In genomic region chr1:136362567-136362966, GRCm38 (mm10) we compare ENCODE assay signal across 12 mouse cellular contexts. TPM values are rescaled to one million over a fixed set of nuclear protein-coding genes. Genes with fewer than 3 reads are reported as not detected.
DNase-seq lines count a peak whose midpoint lies in the region; ATAC-seq and TF ChIP-seq lines count a peak whose summit lies in the region.
"Had no signal": no experiment of that assay in that cellular context is flagged by ENCODE, and none has a peak within 500 bp of the region (broad histone marks: within the 10 kb centered on the region; RNA-seq: fewer than 3 reads in every experiment).

No protein-coding gene starts in this region.

- H3K4me2 ChIP-seq in lung, embryonic 15.5 days, result no peak overlapping the region
- no peak overlapping the region for H3K4me2 ChIP-seq in embryonic facial prominence, embryonic 14.5 days (ENCODE audit: low read depth, low read length)
- no peak overlapping the region for H3K4me2 ChIP-seq in hindbrain, postnatal 0 days (ENCODE audit: low read depth, low read length)
- no peak overlapping the region for H3K4me2 ChIP-seq in midbrain, embryonic 16.5 days (ENCODE audit: low read length)
- H3K4me2 ChIP-seq: liver, embryonic 15.5 days; neural tube, embryonic 12.5 days had no signal

- no peaks in the 10 kb centered on the region for H3K9me3 ChIP-seq in lung, embryonic 15.5 days
- no peaks in the 10 kb centered on the region for H3K9me3 ChIP-seq in embryonic facial prominence, embryonic 14.5 days (ENCODE audit: control insufficient read depth, low read length)
- no peaks in the 10 kb centered on the region for H3K9me3 ChIP-seq in hindbrain, postnatal 0 days (ENCODE audit: low read length)
- no peaks in the 10 kb centered on the region for H3K9me3 ChIP-seq in midbrain, embryonic 16.5 days (replicated peaks; ENCODE audit: control insufficient read depth, low read length, poor library complexity, severe bottlenecking)
- H3K9me3 ChIP-seq: liver, embryonic 15.5 days; neural tube, embryonic 12.5 days had no signal

- peaks cover 35% of the 10 kb centered on the region for H3K4me1 ChIP-seq in lung, embryonic 15.5 days
- H3K4me1 ChIP-seq in embryonic facial prominence, embryonic 14.5 days (ENCODE audit: control insufficient read depth, insufficient read depth, low read length), result peaks cover 18% of the 10 kb centered on the region; the same call in 1 of the 2 replicates
- H3K4me1 ChIP-seq in hindbrain, postnatal 0 days (ENCODE audit: insufficient read depth, low read length), result peaks cover 17% of the 10 kb centered on the region; the same call in 1 of the 2 replicates
- H3K4me1 ChIP-seq in midbrain, embryonic 16.5 days (ENCODE audit: control insufficient read depth, insufficient read depth, low read length), result no peaks in the 10 kb centered on the region

- 50% methylated on average over 8 of the region's 8 CpGs for WGBS in lung, embryonic 15.5 days
- 31% methylated on average over 8 of the region's 8 CpGs for WGBS in embryonic facial prominence, embryonic 14.5 days
- WGBS in hindbrain, postnatal 0 days, result 41% methylated on average over 8 of the region's 8 CpGs
- WGBS in midbrain, embryonic 16.5 days, result 26% methylated on average over 8 of the region's 8 CpGs

- H3K27ac ChIP-seq in lung, embryonic 15.5 days, result peak overlapping the region; percentile 46
- 0 out of 2 replicates have a peak overlapping the region, but pooled peaks have one; percentile 25 for H3K27ac ChIP-seq in embryonic facial prominence, embryonic 14.5 days (replicated peaks; ENCODE audit: low read depth, low read length)
- H3K27ac ChIP-seq in hindbrain, postnatal 0 days, result peak overlapping the region; percentile 12; the same call in 1 of the 2 replicates
- no peak overlapping the region for H3K27ac ChIP-seq in midbrain, embryonic 16.5 days (ENCODE audit: low read length)
- H3K27ac ChIP-seq: liver, embryonic 15.5 days; neural tube, embryonic 12.5 days had no signal

- no peak overlapping the region for H3K9ac ChIP-seq in lung, embryonic 15.5 days
- no peak overlapping the region for H3K9ac ChIP-seq in embryonic facial prominence, embryonic 14.5 days (ENCODE audit: low read depth, low read length)
- no peak overlapping the region for H3K9ac ChIP-seq in hindbrain, postnatal 0 days (replicated peaks; ENCODE audit: low read length)
- H3K9ac ChIP-seq in midbrain, embryonic 16.5 days (ENCODE audit: low read depth, low read length), result no peak overlapping the region
- H3K9ac ChIP-seq: liver, embryonic 15.5 days; neural tube, embryonic 12.5 days had no signal

- no peak for TF ChIP-seq CTCF in hindbrain, postnatal 0 days (IDR thresholded peaks at IDR 0.05; ENCODE audit: low read depth)

- H3K27me3 ChIP-seq in lung, embryonic 15.5 days, result no peaks in the 10 kb centered on the region
- H3K27me3 ChIP-seq in embryonic facial prominence, embryonic 14.5 days (replicated peaks; ENCODE audit: control insufficient read depth, insufficient read depth, low read length), result no peaks in the 10 kb centered on the region
- no peaks in the 10 kb centered on the region for H3K27me3 ChIP-seq in hindbrain, postnatal 0 days (ENCODE audit: insufficient read depth, low read length)
- no peaks in the 10 kb centered on the region for H3K27me3 ChIP-seq in midbrain, embryonic 16.5 days (ENCODE audit: control insufficient read depth, insufficient read depth, low read depth, low read length)
- H3K27me3 ChIP-seq: neural tube, embryonic 12.5 days had no signal

- ATAC-seq in lung, embryonic 15.5 days (ENCODE audit: borderline replicate concordance, extremely low read depth, low FRiP score, low TSS enrichment), result no peak
- ATAC-seq in embryonic facial prominence, embryonic 14.5 days (ENCODE audit: low read depth), result 0 out of 2 replicates have a peak, but pooled peaks have one; percentile 22
- ATAC-seq in hindbrain, postnatal 0 days, result peak; percentile 91; the same call in 1 of the 2 replicates
- 0 out of 2 replicates have a peak, but pooled peaks have one; percentile 58 for ATAC-seq in midbrain, embryonic 16.5 days

- DNase-seq in lung, postnatal 4 days, result no peak
- DNase-seq in embryonic facial prominence, embryonic 14.5 days (ENCODE audit: low spot score), result peak; percentile 53
- peak; percentile 60 for DNase-seq in hindbrain, postnatal 0 days (ENCODE audit: low spot score)
- DNase-seq in cerebellum, postnatal 25 days, result no peak
- DNase-seq in thymus, postnatal 25 days, result no peak
- no peak for DNase-seq in natural killer cell, adult 2 months (ENCODE audit: low spot score in 2 of 2)
- DNase-seq: cerebellum, postnatal 36 days; kidney, adult 2 months had no signal

- H3K36me3 ChIP-seq in lung, embryonic 15.5 days, result no peaks in the 10 kb centered on the region
- no peaks in the 10 kb centered on the region for H3K36me3 ChIP-seq in embryonic facial prominence, embryonic 14.5 days (ENCODE audit: control insufficient read depth, insufficient read depth, low read length)
- no peaks in the 10 kb centered on the region for H3K36me3 ChIP-seq in hindbrain, postnatal 0 days (ENCODE audit: insufficient read depth, low read length)
- no peaks in the 10 kb centered on the region for H3K36me3 ChIP-seq in midbrain, embryonic 16.5 days (ENCODE audit: control insufficient read depth, insufficient read depth, low read length)
- H3K36me3 ChIP-seq: liver, embryonic 15.5 days; neural tube, embryonic 12.5 days had no signal

- no peak overlapping the region for H3K4me3 ChIP-seq in lung, embryonic 15.5 days
- no peak overlapping the region for H3K4me3 ChIP-seq in embryonic facial prominence, embryonic 14.5 days (ENCODE audit: low read depth, low read length)
- no peak overlapping the region for H3K4me3 ChIP-seq in hindbrain, postnatal 0 days (ENCODE audit: low read length)
- no peak overlapping the region for H3K4me3 ChIP-seq in midbrain, embryonic 16.5 days (ENCODE audit: low read depth, low read length)
- H3K4me3 ChIP-seq: liver, embryonic 15.5 days; neural tube, embryonic 12.5 days had no signal

RNA-seq across cellular contexts. Expression of gene Camsap2, which starts 16.7 kb away (rescaled TPM):
- polyA plus RNA-seq in lung, embryonic 15.5 days (2015; fragmentation: Nextera tagmentation; extraction: Ambion mirVana), result 10.0 and 11.0 TPM in 2 replicates
- polyA plus RNA-seq in embryonic facial prominence, embryonic 14.5 days (2014; fragmentation: Nextera tagmentation; extraction: Ambion mirVana), result 18.4 and 20.3 TPM in 2 replicates
- 99.1 and 108 TPM in 2 replicates for total RNA-seq in hindbrain, postnatal 0 days (2014; rRNA removed)
- polyA plus RNA-seq in hindbrain, postnatal 0 days (2015; fragmentation: Nextera tagmentation; extraction: Ambion mirVana), result 19.8 and 20.1 TPM in 2 replicates
- polyA plus RNA-seq in midbrain, embryonic 16.5 days (2015; fragmentation: Nextera tagmentation; extraction: Ambion mirVana), result 27.2 and 32.3 TPM in 2 replicates

RNA-seq across cellular contexts. Expression of gene Ddx59, which starts 52.5 kb away (rescaled TPM):
- polyA plus RNA-seq in lung, embryonic 15.5 days (2015; fragmentation: Nextera tagmentation; extraction: Ambion mirVana), result 15.9 and 17.2 TPM in 2 replicates
- polyA plus RNA-seq in embryonic facial prominence, embryonic 14.5 days (2014; fragmentation: Nextera tagmentation; extraction: Ambion mirVana), result 17.0 and 18.7 TPM in 2 replicates
- 15.0 and 18.3 TPM in 2 replicates for total RNA-seq in hindbrain, postnatal 0 days (2014; rRNA removed)
- 15.8 and 16.8 TPM in 2 replicates for polyA plus RNA-seq in hindbrain, postnatal 0 days (2015; fragmentation: Nextera tagmentation; extraction: Ambion mirVana)
- polyA plus RNA-seq in midbrain, embryonic 16.5 days (2015; fragmentation: Nextera tagmentation; extraction: Ambion mirVana), result 14.5 and 16.0 TPM in 2 replicates

Comparison
In these comparisons a context has a peak if more than half of its experiments do, and no peak if none do; other contexts are left out.
1. DNase-seq: peak in embryonic facial prominence, embryonic 14.5 days (single experiment) and hindbrain, postnatal 0 days (single experiment); none in lung, postnatal 4 days (0 of 2), cerebellum, postnatal 25 days (0 of 2), thymus, postnatal 25 days (single experiment) and natural killer cell, adult 2 months (0 of 2).